Mouse (Mus musculus): ENCODE results near the gene Gm8180. TPM values are rescaled to one million over a fixed set of nuclear protein-coding genes. Genes with fewer than 3 reads are reported as not detected.
"Not testable (repeated sequence)": the region's sequence is repeated elsewhere in the genome, so short reads cannot be mapped to it uniquely, and the experiment has no call there.

The Gm8180 gene
- polyA plus RNA-seq (2012; rRNA removed), result not detected in 2 replicates

DNA sequence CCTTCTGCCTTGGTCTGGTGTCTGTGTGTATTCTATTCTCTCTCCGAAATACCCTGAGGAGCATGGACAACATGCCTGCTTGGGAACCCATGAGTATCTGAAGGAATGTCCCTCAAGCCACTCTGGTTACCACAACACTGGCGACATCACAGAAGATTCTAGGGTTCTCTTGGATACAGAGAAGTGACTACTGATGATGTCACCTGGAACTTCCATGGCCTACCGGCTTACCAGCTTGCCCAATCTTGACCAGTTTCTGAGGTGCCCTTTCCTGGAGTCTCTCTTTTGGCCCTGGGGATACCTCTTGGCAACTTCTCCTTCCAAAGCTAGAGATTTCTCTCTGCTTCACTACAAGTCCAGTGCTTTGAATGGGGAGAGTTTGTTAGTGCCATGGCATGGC, at the start of gene Gm8180:
Gene Gm8180, minus strand, starts transcription at position 101 of the 400 bp plus-strand sequence.
- not testable (repeated sequence) for DNase-seq (ENCODE audit: extremely low spot score in 1 of 2, low spot score in 1 of 2)

DNA sequence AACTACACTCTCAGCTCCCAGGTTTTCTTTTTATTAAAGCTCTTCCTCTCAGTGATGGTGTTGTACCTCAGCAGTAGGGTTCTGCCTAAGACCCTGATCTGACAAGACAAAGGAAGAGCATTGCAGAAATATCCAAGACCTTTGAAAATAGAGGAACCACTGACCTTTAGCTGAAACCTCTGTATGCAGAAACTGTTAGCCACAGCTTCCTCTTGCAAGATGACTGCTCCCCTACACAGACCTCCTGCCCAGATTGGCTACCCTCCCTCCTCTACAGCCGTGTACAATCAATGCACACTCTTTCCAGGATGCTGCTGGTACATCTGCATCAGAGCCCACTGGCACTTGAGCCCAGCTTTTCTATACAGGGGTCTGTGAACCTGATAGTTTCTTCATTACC, 45.8 kb upstream of the Gm8180 start:
- not testable (repeated sequence) for DNase-seq (ENCODE audit: extremely low spot score in 1 of 2, low spot score in 1 of 2)

DNA sequence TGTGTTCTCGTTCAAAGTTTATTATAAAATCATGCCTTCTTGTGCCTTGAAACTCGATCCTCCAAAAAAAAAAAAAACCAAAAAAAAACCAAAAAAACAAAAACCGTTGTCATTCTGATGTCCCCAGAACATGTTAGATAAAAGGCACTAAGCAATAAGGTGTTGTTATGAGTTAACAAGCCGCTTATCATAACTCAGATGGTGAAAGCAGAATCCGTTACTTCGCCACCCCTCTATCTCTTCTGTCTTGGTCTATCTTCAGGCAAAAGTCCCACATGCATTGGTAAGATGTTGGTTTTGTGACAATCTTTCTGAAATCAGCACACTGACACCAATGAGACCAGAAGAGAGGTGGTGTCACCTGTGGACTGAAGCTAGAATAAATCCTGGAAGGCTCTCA, 39.6 kb upstream of the Gm8180 start:
- not testable (repeated sequence) for DNase-seq (ENCODE audit: extremely low spot score in 1 of 2, low spot score in 1 of 2)

DNA sequence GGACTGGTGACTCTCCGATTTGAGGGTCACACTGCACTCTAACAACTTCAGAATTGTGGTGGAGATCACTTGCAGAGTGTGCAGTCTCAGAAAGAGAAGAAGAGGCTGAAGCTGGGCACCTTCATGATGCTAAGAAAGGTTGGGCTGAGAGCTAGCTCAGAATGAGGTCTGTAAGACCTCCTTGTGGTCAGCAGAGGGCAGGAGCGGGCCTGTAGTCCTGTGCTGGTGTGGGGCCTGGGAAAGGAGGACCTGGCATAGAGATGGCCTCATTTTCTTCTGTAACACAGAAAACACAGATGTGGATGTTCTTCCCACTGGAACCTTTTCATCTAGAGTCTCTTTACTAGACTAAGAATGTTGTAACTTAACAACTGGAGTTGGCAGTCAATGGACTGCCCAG, 37.3 kb upstream of the Gm8180 start:
- DNase-seq (ENCODE audit: extremely low spot score in 1 of 2, low spot score in 1 of 2), result not testable (repeated sequence)

DNA sequence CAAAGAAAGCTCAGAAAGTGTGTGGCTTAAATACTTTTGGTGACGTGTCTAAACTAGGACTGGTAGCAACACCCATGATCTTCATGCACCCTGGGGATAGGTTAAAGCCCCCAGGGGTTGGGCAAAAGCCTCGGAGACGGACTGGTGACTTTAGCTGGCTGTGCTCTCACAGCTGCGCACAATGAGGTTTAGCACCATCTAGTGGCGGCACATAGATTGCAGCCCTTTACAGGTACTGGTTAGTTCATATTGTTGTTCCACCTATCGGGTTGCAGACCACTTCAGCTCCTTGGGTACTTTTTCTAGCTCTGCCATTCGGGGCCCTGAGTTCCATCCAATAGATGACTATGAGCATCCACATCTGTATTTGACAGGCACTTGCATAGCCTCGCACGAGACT, 27.9 kb upstream of the Gm8180 start:
- peak; percentile 20 to 79 for DNase-seq (ENCODE audit: extremely low spot score in 1 of 2, low spot score in 1 of 2)

DNA sequence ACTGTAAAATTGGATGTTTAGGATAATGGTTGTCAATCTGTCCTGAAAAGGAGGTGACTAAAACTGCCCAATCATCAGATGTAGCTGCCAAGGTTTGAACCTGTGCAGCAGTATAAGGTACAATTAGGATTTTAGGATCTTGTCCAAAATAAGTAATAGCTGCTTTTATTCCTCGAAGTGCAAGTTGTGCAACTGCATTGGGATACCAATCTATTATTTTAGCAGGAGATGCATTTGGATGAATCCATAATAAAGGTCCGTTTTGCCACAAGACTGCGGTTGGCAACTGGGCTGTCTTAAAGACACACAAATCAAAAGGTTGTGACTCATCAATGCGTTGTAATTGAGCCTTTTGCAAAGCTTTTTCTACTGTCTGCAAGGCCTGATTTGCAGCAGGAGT, 23.6 kb upstream of the Gm8180 start:
- not testable (repeated sequence) for DNase-seq (ENCODE audit: extremely low spot score in 1 of 2, low spot score in 1 of 2)

DNA sequence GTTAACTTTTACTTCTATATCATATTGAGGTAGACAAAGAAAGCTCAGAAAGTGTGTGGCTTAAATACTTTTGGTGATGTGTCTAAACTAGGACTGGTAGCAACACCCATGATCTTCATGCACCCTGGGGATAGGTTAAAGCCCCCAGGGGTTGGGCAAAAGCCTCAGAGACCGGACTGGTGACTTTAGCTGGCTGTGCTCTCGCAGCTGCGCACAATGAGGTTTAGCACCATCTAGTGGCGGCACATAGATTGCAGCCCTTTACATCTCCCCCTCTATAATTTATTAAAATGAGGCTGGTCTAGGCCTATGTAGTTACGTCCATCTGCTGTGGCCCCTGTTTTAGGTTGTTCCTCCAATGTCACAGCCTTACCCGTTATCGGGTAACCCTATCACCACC, 19.9 kb upstream of the Gm8180 start:
- DNase-seq (ENCODE audit: extremely low spot score in 1 of 2, low spot score in 1 of 2), result not testable (repeated sequence)

DNA sequence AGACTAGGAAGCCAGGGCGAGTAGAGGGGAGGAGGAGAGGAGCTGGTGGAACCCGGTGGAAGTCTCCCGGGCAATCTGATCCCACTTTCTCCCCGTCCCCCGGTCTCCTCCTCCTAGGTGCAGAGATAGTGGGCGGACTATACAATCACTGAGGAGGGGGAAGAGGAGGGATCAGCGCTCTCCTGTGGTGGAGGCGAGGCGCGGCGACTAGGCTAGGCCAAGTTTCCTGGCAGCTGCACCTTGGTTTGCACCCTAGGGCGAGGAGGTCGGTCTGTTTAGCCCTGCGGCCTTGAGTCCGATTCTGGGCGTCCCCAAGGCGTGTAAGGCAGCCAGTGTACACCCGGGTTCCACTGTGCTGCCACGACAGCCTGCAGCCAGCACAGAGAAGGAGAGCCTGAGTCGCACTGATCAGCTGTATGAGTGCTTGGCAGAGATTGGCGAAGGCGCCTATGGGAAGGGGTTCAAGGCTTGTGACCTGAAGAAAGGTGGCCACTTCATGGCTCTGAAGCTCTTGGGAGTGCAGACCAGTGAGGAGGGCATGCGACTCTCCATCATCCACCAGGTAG, 12.4 kb upstream of the Gm8180 start:
- DNase-seq (ENCODE audit: extremely low spot score in 1 of 2, low spot score in 1 of 2), result not testable (repeated sequence)

DNA sequence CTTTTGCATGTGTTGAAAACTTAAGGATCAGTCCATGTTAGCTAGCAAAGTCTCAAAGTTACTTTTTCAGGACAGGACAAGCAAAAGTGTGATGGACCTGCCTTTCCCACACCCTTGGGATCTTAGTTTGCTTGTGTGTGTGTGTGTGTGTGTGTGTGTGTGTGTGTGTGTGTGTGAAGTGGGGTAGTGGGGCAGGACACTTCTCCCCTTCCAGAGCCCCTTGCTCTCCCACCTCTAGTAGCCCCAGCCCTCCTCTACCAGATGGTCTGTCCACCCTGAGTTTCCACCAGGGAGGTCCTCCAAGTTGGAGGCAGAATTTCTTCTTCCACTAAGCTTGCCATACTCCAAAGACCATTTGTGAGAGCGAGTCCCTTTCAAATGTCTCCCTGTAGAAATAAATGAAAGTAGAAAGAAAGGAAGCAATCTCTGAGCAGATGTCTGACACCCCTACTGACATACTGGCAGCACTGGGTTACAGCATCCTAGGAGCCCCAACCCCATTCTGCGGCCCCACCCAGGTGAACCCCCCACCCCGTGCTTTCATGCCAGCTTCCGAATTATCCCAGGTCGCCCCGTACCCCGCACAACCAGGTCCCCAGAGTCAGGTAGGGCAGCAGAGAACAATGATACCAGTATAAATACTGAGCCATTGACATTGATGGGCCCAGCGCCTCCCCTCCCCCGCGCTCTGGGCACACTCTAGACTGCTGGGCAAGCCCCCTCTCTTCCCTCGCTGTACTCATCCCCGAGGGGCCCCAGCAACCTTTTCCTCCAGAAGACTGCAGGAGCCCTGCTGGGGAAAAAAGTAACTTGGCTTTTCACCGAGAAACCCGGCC, 11.7 kb upstream of the Gm8180 start:
- DNase-seq (ENCODE audit: extremely low spot score in 1 of 2, low spot score in 1 of 2), result no peak

DNA sequence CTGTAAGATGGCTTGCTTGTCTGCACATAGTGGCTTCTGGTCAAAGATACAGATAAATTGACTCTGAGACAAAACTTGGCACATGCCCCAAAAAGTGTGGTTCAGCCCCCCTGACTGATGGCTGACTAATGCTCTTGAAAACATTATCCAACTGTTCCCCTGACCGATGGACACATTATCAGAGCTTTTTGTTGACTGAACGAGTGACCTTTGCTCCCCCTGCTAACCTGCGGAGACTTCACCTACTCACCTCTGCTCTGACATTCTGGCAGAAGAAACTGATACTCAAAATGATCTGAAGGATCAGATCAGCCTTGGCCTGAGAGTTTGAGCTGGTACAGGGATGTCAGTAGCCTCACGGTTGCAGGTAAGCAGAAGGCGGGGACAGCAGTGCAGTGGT, 9.3 kb upstream of the Gm8180 start:
- DNase-seq (ENCODE audit: extremely low spot score in 1 of 2, low spot score in 1 of 2), result not testable (repeated sequence)

DNA sequence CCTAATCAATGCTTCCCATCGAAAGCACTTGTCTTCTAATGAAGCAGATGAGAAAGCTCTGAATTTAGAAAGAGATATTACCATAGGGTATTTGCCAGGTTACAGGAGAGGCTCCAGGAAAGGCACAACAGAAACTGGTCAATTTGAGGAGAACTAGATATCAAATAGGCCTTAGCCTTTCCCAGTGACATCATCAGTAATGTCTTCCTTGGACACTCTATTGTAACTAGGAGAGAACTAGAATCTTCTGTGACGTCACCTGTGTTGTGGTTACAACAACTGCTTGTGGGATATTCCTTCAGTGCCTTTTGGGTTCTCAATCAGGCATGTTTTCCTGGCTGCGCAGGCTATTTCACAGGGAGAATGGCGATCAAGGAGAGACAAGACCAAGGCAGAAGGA, 37.0 kb downstream of the Gm8180 start, which contains the start of gene Gm6526:
Gene Gm6526, plus strand, starts transcription at position 301 of the 400 bp plus-strand sequence.
- not testable (repeated sequence) for DNase-seq (ENCODE audit: extremely low spot score in 1 of 2, low spot score in 1 of 2)

Other genes with a start within 250 kb of the Gm8180 start
- gene Gm5799, start 241.2 kb downstream of the Gm8180 start, polyA plus RNA-seq (2012; rRNA removed), result 0.11 and 0.12 TPM in 2 replicates
- not detected in 2 replicates for gene Gm17654, start 205.6 kb downstream of the Gm8180 start, polyA plus RNA-seq (2012; rRNA removed)
- gene Gm10375, start 176.7 kb downstream of the Gm8180 start, polyA plus RNA-seq (2012; rRNA removed), result not detected in 2 replicates
- gene Gm8165, start 107.5 kb downstream of the Gm8180 start, polyA plus RNA-seq (2012; rRNA removed), result not detected in 2 replicates
- gene Gm7324, start 86.9 kb downstream of the Gm8180 start, polyA plus RNA-seq (2012; rRNA removed), result 0.40 and 0.44 TPM in 2 replicates
- gene Gm16506, start 57.3 kb downstream of the Gm8180 start, polyA plus RNA-seq (2012; rRNA removed), result not detected in 2 replicates
- gene Gm6526, start 36.9 kb downstream of the Gm8180 start, polyA plus RNA-seq (2012; rRNA removed), result not detected in 2 replicates
- 0.32 and 0.38 TPM in 2 replicates for gene Ear1, start 90.8 kb upstream of the Gm8180 start, polyA plus RNA-seq (2012; rRNA removed)
- gene Ear10, start 138.8 kb upstream of the Gm8180 start, polyA plus RNA-seq (2012; rRNA removed), result not detected in 2 replicates
- gene Gm8113, start 140.6 kb upstream of the Gm8180 start, polyA plus RNA-seq (2012; rRNA removed), result 1.2 and 1.6 TPM in 2 replicates
- gene Ang5, start 172.3 kb upstream of the Gm8180 start, polyA plus RNA-seq (2012; rRNA removed), result not detected in 2 replicates
- gene Ang6, start 217.5 kb upstream of the Gm8180 start, polyA plus RNA-seq (2012; rRNA removed), result not detected in 2 replicates

All from frontal cortex, adult 2 months (tissue).